Mouse (Mus musculus): ENCODE results near the gene F12. TPM values are rescaled to one million over a fixed set of nuclear protein-coding genes. Genes with fewer than 3 reads are reported as not detected.

Gene F12
- polyA plus RNA-seq, 1 experiment = 0.41 TPM

- WGBS = 2% methylated on average over 101 of the region's 103 CpGs
- H3K27ac ChIP-seq (ENCODE audit: insufficient read depth, low read depth, low read length) = no peak overlapping the region
Measured at GRCm38 (mm10) chr13:55472132-55473022, 45.8 kb upstream of the F12 start.

GRCm38 (mm10) chr13:55471819-55472131 is 45.2 kb upstream of the F12 start:
- TF ChIP-seq POLR2A (IDR thresholded peaks at IDR 0.05; ENCODE audit: low read depth, low read length) (no peak), CTCF (IDR thresholded peaks at IDR 0.05; ENCODE audit: extremely low read depth, insufficient read length, insufficient replicate concordance, low read depth, low read length) (no peak)
- 0 out of 2 replicates have a peak, but pooled peaks cover 10% of the 10 kb centered on the region for H3K27me3 ChIP-seq (ENCODE audit: control insufficient read depth, insufficient read depth, low read length)
- peak overlapping the region; percentile 62 for H3K4me3 ChIP-seq (ENCODE audit: low read depth, low read length)
- H3K4me1 ChIP-seq (ENCODE audit: control insufficient read depth, insufficient read depth, insufficient read length, low read length) = peaks cover 12% of the 10 kb centered on the region
- H3K27ac ChIP-seq (ENCODE audit: insufficient read depth, low read depth, low read length) = no peak overlapping the region
- no peaks in the 10 kb centered on the region for H3K36me3 ChIP-seq (ENCODE audit: control insufficient read depth, insufficient read depth, low read length)
- WGBS = 1% methylated on average over 31 of the region's 31 CpGs

More at GRCm38 (mm10) chr13:55472132-55473022, 45.8 kb upstream of the F12 start:
- TF ChIP-seq POLR2A (IDR thresholded peaks at IDR 0.05; ENCODE audit: low read depth, low read length) = no peak
- TF ChIP-seq CTCF (IDR thresholded peaks at IDR 0.05; ENCODE audit: extremely low read depth, insufficient read length, insufficient replicate concordance, low read depth, low read length) = no peak
- H3K4me1 ChIP-seq (ENCODE audit: control insufficient read depth, insufficient read depth, insufficient read length, low read length) = peaks cover 12% of the 10 kb centered on the region
- H3K4me3 ChIP-seq (ENCODE audit: low read depth, low read length) = peak overlapping the region; percentile 62
- 0 out of 2 replicates have a peak, but pooled peaks cover 10% of the 10 kb centered on the region for H3K27me3 ChIP-seq (ENCODE audit: control insufficient read depth, insufficient read depth, low read length)
- H3K36me3 ChIP-seq (ENCODE audit: control insufficient read depth, insufficient read depth, low read length) = no peaks in the 10 kb centered on the region

GRCm38 (mm10) chr13:55471156-55471818 is 44.7 kb upstream of the F12 start:
- H3K36me3 ChIP-seq (ENCODE audit: control insufficient read depth, insufficient read depth, low read length) = no peaks in the 10 kb centered on the region
- no peak; the same call in 1 of the 2 replicates for TF ChIP-seq POLR2A (IDR thresholded peaks at IDR 0.05; ENCODE audit: low read depth, low read length)
- TF ChIP-seq CTCF (IDR thresholded peaks at IDR 0.05; ENCODE audit: extremely low read depth, insufficient read length, insufficient replicate concordance, low read depth, low read length) = peak; percentile 85
- H3K4me1 ChIP-seq (ENCODE audit: control insufficient read depth, insufficient read depth, insufficient read length, low read length) = peaks cover 12% of the 10 kb centered on the region
- peak overlapping the region; percentile 62 for H3K4me3 ChIP-seq (ENCODE audit: low read depth, low read length)
- H3K27me3 ChIP-seq (ENCODE audit: control insufficient read depth, insufficient read depth, low read length) = 0 out of 2 replicates have a peak, but pooled peaks cover 10% of the 10 kb centered on the region
- no peak overlapping the region for H3K27ac ChIP-seq (ENCODE audit: insufficient read depth, low read depth, low read length)
- 1% methylated on average over 54 of the region's 54 CpGs for WGBS

- Histone ChIP-seq H3K4me1 (ENCODE audit: control insufficient read depth, insufficient read depth, insufficient read length, low read length) (peaks cover 12% of the 10 kb centered on the region), H3K4me3 (ENCODE audit: low read depth, low read length) (no peak overlapping the region), H3K27ac (ENCODE audit: insufficient read depth, low read depth, low read length) (no peak overlapping the region), H3K27me3 (ENCODE audit: control insufficient read depth, insufficient read depth, low read length) (0 out of 2 replicates have a peak, but pooled peaks cover 10% of the 10 kb centered on the region), H3K36me3 (ENCODE audit: control insufficient read depth, insufficient read depth, low read length) (no peaks in the 10 kb centered on the region)
- no peak for TF ChIP-seq CTCF (IDR thresholded peaks at IDR 0.05; ENCODE audit: extremely low read depth, insufficient read length, insufficient replicate concordance, low read depth, low read length)
- TF ChIP-seq POLR2A (IDR thresholded peaks at IDR 0.05; ENCODE audit: low read depth, low read length) = no peak
- 72% methylated on average over 9 of the region's 9 CpGs for WGBS
Measured at GRCm38 (mm10) chr13:55470372-55470771, 43.8 kb upstream of the F12 start.

GRCm38 (mm10) chr13:55468851-55469560 is 42.4 kb upstream of the F12 start:
- H3K27ac ChIP-seq (ENCODE audit: insufficient read depth, low read depth, low read length) = no peak overlapping the region
- 44% methylated on average over 13 of the region's 13 CpGs for WGBS
- H3K27me3 ChIP-seq (ENCODE audit: control insufficient read depth, insufficient read depth, low read length) = 0 out of 2 replicates have a peak, but pooled peaks cover 15% of the 10 kb centered on the region
- no peak overlapping the region for H3K4me3 ChIP-seq (ENCODE audit: low read depth, low read length)
- peaks cover 18% of the 10 kb centered on the region for H3K4me1 ChIP-seq (ENCODE audit: control insufficient read depth, insufficient read depth, insufficient read length, low read length)
- TF ChIP-seq CTCF (IDR thresholded peaks at IDR 0.05; ENCODE audit: extremely low read depth, insufficient read length, insufficient replicate concordance, low read depth, low read length) = peak; percentile 55; the same call in 1 of the 2 replicates
- no peak for TF ChIP-seq POLR2A (IDR thresholded peaks at IDR 0.05; ENCODE audit: low read depth, low read length)
- no peaks in the 10 kb centered on the region for H3K36me3 ChIP-seq (ENCODE audit: control insufficient read depth, insufficient read depth, low read length)

DNA sequence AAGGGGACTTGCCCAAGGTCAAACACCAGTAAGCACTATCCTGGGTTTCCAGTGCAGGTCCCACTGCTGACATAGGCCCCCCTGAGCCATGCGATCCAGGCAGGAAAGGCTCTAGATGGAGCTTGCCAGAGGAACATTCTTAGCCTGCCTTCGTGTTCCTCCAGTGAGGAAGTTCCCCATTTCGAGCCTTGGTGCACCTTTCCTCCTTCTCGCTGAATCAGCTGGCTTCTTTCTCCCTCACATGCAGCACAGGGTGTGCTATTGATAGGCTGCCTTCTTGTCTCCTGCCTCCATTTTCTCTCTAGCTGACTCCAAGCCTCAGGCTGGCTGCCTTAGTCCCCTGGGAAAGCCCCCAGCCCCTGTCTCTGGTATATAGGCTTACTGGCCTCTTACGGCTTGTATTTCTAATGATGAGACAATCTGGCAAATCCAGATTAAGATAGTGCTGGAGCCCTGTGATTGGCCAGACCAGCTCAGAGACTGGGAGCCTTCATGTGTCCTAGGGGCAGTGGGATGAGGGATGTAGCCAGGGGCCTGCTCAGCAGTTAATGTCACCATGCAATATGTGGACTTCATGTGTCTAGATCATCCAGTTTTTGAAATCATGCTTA is 39.3 kb upstream of the F12 start:
- no peak for TF ChIP-seq POLR2A (IDR thresholded peaks at IDR 0.05; ENCODE audit: low read depth, low read length)
- TF ChIP-seq CTCF (IDR thresholded peaks at IDR 0.05; ENCODE audit: extremely low read depth, insufficient read length, insufficient replicate concordance, low read depth, low read length) = no peak
- Histone ChIP-seq H3K27me3 (ENCODE audit: control insufficient read depth, insufficient read depth, low read length) (0 out of 2 replicates have a peak, but pooled peaks cover 8% of the 10 kb centered on the region), H3K36me3 (ENCODE audit: control insufficient read depth, insufficient read depth, low read length) (peaks cover 6% of the 10 kb centered on the region), H3K4me3 (ENCODE audit: low read depth, low read length) (no peak overlapping the region), H3K27ac (ENCODE audit: insufficient read depth, low read depth, low read length) (no peak overlapping the region), H3K4me1 (ENCODE audit: control insufficient read depth, insufficient read depth, insufficient read length, low read length) (peaks cover 12% of the 10 kb centered on the region)
- WGBS = 60% methylated on average over 5 of the region's 5 CpGs
